Mouse (Mus musculus) cerebellum, postnatal 36 days (tissue): ENCODE results near the gene Shc4.
A peak's percentile ranks its signal among the peaks of the same experiment; 100 is the strongest.

Source experiments
- DNase-seq, 2 experiments: peaks; one replicate each; pipeline ENCODE4 v3.0.0; 2021 to 2022; ENCODE audit warnings: mixed read lengths in 2 of 2

Shc4 gene

DNA sequence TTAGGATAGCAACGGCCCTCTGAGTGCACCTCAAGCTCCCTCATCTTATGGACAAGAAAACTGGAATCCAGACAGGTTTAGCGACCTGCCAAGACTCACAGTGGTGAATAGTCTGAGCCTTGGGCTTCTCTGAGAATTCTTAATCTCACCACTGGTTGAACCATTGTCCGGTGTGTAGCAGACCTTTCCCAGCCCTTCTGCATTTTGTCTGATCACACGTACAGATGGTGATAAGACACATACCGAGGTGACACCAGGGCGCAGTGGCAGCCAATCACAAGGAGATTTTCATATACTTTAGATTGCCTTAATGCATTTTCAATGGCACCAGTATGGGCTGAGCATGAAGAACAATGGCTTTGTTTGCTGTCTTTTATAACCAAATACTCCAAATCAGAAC, 95.5 kb downstream of the Shc4 start:
- DNase-seq = no peak

DNA sequence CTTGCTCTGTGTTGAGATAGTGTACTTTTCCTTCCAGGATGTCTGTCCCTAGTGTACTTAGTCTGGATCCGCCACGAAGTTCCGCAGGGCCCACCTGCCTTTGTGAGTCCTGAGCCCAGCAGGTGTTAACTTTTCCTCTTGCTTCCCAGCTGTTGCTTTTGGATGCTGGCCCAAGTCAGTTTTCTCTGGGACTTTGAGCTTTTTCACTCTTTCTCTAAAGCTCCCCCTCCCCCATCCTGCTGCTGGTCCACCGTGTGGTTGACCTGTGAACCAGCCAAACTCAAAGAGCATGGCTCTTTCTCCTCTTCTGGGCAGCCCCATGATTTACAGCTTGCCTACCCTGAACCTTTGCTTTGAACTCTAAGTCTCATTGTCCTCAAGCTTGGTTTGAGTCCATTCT, 97.4 kb downstream of the Shc4 start:
- no peak for DNase-seq

DNA sequence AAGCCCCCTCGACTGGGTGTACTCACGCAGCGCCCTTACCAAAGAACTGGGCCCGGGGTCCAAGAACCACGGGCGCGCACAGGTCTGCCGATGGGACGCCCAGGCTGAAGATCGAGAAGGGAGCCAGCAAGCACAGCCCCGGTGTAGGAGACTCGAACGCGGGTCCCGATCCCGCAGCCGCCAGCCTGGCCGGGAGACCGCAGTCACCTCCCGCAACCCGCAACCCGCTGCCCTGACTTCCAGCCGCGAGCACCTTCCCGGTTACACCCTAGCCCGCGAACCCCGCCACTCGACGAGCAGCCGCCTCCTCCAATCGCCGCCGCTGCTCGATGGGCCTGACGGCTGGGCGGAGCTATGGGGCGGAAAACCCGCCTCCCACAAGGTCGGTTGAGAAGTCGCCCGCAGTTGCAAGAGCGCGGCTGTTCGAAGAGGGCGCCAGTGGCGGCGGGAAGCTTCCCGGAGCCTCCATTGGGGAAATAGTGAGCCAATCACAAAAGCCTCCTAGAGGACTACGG, 99.1 kb downstream of the Shc4 start, which contains the start of gene Cep152:
Cep152 (minus strand) TSS at position 277 of the 515 bp plus-strand sequence.
- peak; percentile 96 for DNase-seq

DNA sequence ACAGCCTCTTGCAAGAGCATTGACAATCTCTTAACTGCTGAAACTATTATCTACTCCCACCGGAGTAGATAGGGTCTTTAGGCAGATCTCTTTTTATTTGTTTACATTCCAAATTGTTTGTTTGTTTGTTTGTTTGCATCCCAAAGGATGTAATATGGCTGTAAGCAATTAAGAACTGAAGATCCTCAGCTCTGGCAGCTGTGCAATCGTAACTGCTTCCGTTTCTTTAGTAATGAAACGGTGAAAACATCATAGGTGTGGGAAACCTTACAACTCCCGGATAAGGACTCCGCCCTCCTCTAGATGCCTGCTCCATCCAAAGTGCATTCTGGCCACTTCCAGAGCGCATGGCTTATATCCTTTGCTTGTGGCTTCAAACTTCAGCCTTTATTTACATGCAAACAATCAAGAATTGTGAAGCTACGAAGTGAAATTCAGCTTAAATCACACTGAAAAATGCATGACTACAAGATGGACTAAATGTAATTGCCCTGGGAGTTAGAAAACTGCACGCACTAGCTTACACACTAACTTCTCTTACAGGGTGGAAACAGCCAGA, 99.7 kb downstream of the Shc4 start:
- DNase-seq = no peak

DNA sequence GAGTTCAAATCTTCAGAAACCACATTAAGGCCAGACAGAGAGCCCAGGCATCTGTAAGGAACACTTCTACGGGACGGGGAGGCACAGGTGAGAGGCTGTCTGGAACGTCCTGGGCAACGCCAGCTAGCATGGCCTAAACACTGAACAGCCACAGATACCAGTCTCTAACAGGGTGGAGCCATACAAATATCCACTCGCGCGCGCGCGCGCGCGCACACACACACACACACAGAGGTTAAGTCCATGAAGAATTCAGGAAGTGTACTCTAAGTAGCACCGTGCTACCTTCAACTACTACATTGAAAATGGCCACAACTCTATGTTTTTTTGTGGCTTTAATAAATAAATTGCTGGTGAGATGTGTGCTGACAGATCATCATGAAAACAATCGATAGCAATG, 100.7 kb downstream of the Shc4 start:
- DNase-seq = no peak

DNA sequence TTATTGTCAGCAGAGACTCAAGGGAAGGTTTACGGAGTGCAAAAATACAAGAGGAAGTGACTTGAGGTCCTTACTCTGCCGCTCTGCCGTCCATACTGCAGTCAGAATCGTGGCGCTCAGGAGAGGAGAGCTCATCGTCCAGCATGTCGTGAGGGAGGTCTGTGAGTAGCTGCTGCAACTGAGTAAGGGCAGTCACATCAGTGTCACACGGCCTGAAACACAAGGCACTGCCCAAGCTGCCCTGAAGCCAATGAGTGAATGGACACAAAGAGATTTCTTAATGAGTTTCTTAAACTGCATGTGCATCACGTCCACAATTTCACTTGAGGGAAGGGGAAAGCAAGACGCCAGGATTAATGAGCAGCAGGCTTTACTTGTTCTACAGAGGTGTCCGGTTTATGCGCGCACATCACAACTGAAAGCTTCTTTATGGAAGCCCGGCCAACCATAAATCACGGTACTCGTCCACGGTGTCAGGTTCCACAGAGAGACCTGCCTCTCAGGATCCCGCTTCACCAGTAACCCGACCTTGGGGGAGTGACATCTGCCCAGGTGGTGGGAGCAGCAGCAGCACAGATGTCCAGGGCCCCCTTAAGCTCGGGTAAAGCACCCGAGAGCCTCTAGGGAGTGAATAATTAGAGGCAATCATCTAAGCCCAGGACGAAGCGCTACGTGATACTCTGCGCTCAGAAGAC, 103.6 kb downstream of the Shc4 start:
- no peak for DNase-seq

DNA sequence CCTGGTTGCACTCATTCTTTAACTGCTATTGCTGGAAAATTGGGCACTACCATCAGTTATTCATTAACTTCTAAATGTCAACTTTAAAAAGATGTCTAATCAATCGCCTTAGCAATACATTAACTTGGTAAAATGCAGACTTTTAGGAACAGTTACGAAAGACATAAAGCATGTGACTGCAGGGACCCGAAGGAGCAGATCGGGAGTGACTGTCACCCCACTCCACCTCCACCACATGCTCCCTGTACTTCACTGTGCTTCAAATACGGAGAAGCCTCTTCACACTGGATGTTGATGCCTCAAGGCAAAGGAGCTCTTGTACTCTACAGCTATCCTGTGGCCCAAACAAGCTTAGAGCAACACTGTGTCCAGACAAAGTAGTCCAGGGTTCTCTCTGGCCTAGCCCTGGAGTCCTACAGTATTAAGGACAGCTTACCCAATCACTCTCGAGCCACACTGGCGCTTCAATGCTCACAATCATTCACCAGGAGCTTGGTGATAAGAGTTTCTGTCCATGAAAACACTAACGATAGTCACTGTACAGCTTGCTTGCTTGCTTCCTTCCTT, 108.0 kb downstream of the Shc4 start:
- DNase-seq = no peak

DNA sequence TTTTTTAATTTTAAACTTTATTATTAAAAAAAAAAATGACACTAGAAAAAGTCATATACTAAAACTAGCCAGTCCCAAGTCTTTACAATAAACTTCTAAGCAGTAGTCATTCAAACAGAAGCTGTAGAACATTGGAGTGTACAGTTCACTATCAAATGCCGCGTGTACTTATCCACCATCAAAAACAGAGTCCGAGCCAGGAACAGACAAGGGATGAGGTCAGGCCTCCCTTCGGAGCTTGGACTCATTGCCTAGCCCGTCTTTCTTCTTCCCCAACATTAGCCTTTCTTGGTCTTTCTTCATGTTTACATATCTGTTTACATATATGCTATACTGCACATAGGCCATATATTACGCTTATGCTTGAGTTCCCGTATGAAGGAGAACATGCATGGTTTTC, 108.5 kb downstream of the Shc4 start:
- DNase-seq = no peak

DNA sequence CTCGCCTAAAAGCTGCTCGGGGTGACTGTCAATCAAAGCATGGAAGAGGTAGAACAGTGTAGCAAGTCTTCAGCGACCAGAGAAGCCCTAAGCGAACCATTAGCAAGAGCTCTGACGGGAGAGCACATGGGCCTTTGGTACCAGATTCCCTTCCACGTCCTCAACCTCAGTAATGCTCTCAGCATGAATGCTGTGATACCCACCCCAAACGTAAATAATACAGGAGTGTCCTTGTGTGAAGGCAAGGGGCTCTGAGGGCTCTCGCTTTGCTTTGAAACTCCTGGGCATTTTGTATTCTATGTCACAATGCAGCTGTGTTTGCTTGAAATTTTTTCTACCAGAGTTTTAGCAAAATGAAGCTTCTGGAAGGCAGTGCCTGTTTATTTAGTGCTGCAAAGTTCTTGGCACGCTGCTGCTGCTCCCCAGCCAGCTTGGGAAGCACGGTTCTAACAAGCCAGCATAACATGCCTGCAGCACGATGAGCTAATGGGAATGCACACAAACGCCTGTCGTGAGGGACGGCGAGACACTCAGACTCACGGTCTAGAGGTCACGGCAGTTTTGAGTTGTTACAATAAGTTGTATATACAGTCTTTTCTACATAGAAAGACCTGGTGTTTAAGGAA, 117.6 kb downstream of the Shc4 start:
- DNase-seq = no peak

DNA sequence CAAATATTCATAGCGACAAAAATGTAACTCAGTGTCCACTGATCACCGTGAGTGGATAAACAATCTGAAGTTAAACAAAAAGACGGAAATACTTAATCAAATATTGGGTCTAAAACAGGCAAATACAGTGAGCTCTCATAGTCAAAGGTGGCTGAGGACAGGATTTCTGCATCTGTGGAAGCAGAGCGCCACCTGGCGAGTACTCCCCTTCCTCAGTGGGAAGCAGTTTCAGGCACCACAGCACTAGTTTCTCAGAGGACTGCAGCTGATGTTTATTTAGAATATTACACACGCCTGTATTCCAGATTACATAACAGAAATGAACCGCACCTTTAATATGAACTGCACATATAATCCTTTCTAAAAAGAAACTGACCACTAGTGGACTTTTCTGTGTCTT, 119.3 kb downstream of the Shc4 start:
- DNase-seq = peak in 1 of 2 experiments; percentile 26

DNA sequence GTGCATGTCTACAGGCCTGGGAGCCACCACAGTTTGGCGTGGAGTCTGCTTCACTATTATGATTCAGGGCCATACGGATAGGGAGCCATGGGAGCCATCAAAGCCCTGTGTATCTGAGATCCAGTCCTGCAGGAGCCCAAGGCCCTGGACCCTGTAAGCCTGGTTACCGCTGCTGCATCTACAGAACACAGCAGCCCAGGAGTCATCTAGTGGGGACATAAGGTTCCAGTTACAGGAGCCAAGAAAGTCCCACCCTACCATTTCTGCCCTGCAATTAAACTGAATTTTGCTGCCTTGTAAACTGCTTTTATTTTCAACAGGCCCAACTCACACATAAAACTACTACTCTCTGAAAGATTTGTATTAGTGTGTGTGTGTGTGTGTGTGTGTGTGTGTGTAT, 121.0 kb downstream of the Shc4 start:
- no peak for DNase-seq

DNA sequence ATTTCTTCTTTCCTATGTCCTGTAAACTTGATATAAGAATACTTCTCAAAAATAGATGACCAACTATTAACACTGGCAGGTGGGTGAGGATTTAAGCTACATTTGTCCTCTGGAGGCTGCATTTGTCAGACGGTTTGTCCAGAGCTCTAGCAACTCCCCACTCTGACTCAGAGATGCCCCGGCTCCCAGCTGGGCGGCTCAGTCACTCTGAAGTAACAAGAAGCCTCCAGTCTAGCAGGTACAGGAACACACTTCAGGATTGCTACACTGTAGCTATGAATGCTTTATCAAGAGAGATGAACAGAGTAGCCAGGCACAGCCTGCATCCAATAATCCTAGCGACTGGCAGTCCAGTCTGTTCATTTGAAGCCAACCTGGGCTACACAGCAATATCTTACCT, 125.0 kb downstream of the Shc4 start:
- no peak for DNase-seq

DNA sequence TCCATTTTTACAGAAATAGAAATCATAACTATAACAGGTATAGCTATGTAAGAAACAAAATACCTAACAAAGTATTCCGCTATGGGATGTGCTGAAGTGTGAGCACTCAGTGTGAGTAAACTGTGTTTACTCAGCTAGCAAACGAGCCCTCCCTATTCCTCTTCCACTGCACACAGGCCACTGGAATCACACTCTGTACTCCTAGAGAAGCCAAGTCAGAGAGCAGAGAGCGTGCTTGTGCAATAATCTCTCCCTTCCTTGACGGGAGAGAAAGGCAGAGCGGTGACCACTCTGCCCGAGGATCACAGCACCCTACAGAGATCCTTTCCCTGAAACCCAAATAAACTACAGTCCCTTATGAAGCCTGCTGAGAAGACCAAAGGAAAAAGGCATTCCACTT, 125.7 kb downstream of the Shc4 start:
- no peak for DNase-seq

DNA sequence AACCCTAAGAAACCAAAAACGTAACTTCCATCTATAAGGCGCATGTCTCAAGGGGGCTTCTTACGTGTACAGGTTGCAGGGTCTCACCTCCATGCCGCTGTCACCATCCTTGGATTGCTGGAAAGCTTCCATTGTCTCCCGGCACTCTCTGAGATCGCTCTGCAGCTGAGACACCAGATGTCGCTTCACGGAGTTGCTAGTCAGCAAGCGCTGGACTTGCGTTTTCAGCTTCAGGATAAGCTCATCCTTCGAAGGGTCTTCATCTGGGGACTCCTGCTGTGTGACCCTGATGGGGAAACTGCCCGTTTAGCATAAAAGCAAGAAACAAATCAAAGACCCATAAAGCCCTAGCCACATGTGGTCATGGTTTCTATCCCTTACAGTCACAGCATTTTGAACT, 129.2 kb downstream of the Shc4 start:
- no peak for DNase-seq

DNA sequence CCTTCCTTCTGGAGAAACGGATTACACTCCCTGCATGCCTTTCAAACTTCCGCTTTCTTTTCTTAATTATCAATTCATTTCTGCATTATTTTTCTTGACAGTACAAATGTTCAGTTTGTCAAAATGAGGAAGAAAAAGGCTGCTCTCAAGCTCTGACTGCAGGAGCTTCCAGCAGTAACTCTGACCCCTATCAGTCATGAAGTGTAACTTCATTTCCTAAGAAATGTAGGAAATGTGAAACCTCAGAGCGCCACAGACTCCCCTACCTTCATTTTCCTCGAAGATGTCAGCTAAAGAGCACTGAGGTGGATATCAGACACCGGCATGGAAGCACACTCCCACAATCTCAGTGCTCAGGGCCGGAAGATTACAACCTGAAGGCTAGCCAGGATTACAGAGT, 129.9 kb downstream of the Shc4 start:
- no peak for DNase-seq

DNA sequence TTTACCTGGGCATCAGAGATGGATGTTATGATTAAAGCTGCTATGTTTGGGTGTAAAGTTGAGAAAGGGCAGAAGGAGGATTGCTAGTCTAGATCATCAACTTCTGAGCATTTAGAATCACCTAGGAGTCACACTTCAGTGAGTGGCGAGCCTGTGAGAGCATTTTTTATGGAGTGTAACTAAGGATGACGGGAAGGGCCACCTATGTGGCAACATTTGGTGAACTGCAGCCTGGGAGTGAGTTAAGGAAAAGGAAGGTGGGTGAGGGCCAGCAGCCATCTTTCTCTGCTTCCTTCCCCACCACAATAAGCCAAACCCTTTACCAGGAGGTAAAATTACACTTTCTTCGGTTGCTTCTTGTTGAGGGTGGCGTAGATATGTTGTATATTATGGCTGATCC, 132.1 kb downstream of the Shc4 start:
- DNase-seq = no peak

DNA sequence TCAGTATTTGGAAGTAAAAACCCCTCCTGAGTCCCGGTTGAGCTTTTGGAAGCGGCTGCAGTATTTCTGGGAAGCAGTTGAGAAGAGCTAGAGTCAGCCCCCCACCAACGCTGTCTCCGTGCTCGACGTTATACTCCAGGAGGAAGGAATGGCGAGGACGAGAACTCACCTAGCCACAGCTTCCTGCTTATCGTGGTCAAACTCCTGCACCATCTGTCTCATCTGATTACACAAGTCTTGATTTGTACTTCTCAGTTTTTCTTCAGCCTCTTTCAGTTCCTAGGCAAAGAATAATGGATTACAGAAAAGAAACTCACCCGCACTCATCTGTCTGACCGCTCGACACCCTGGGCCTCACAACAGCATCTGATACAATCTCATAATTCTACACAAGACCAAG, 134.7 kb downstream of the Shc4 start:
- no peak for DNase-seq

DNA sequence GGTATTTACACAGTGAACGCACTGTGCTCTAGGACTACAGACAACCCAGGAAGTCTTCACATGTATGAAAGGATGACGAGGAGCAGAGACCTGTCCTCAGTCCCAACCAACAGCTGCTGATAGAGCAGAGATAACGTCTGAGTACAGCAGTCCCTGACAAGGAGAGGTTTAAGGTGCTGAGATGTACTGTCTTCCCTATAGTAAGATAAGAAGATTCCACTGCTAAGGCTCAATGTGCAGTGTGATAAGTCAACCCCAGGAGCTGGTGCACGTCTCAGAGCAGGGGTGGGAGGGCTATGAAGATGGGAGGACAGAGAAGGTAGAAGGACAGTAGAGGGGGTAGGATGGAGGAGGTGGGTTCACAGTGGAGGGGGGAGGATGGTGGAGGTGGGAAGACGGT, 142.9 kb downstream of the Shc4 start:
- DNase-seq = no peak

DNA sequence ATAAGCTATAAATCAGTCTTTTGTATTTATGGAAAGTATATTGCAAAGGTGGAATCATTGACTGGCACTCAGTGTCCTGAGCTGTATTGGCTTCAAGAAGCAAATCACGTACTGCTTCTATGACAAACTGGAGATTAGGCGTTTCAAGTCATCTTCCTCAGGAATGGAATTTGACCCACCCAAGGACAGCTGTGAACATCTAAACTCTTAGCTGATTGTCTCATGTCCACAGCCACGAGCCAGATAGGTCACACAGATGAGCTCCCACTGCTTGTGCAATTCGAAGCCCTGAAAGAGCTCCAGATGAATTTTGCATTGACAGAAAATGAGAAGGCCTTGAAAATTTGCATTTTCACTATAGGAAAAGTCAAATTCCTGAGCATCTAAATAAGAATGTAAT, 146.3 kb downstream of the Shc4 start:
- no peak for DNase-seq
